Mouse (Mus musculus) intestine, embryonic 16.5 days (tissue): ENCODE data around the gene Lrat. TPM values are rescaled to one million over a fixed set of nuclear protein-coding genes. Genes with fewer than 3 reads are reported as not detected.

Experiments
- ATAC-seq: fragments of 200-750 bp; cut with Nextera tagmentation; 2 replicates; pipeline ENCODE4 v1.8.0; 2017; ENCODE audit warnings: moderate TSS enrichment, moderate library complexity
- H3K27ac ChIP-seq: fragments of 300-500 bp; sonication (generic); 2 replicates; pipeline ENCODE4 v1.5.1; 2014; ENCODE audit warnings: mild to moderate bottlenecking, low read length
- H3K27me3 ChIP-seq: fragments of 300-500 bp; sonication (generic); replicated peaks from 2 replicates; pipeline ENCODE4 v1.6.1; 2014; ENCODE audit warnings: low read length, control low read depth, mixed read lengths; ENCODE audit not compliant: control insufficient read depth, insufficient read depth
- H3K36me3 ChIP-seq: fragments of 300-500 bp; sonication (generic); 2 replicates; pipeline ENCODE4 v1.6.1; 2014; ENCODE audit warnings: low read length, control low read depth; ENCODE audit not compliant: control insufficient read depth, insufficient read depth
- H3K4me1 ChIP-seq: fragments of 300-500 bp; sonication (generic); 2 replicates; pipeline ENCODE4 v1.6.1; 2014; ENCODE audit warnings: low read length, control low read depth, mixed read lengths; ENCODE audit not compliant: control insufficient read depth, insufficient read depth
- H3K4me2 ChIP-seq: fragments of 300-500 bp; sonication (generic); 2 replicates; pipeline ENCODE4 v1.6.1; 2014; ENCODE audit warnings: low read depth, low read length, control low read depth
- H3K4me3 ChIP-seq: fragments of 300-500 bp; sonication (generic); 2 replicates; pipeline ENCODE4 v1.5.1; 2014; ENCODE audit warnings: mild to moderate bottlenecking, low read length
- H3K9ac ChIP-seq: fragments of 300-500 bp; sonication (generic); 2 replicates; pipeline ENCODE4 v1.6.1; 2014; ENCODE audit warnings: low read depth, low read length
- H3K9me3 ChIP-seq: fragments of 300-500 bp; sonication (generic); 2 replicates; pipeline ENCODE4 v1.6.1; 2016; ENCODE audit warnings: low read length, control low read depth; ENCODE audit not compliant: control insufficient read depth
- whole genome bisulfite sequencing: fragments of 180-500 bp; shearing (Covaris S2); extraction: QIAGEN DNeasy Blood & Tissue Kit; methylation state at CpG from one replicate; pipeline ENCODE4 v1.1.7; 2014; 5-methylcytosine and 5-hydroxymethylcytosine counted together
- polyA plus RNA-seq: library from polyadenylated mRNA; unstranded; fragments of >200 nt; fragmentation: Nextera tagmentation; extraction: Ambion mirVana; gene quantifications from 2 replicates; pipeline ENCODE4 v1.2.1, GENCODE M21; 2015

The Lrat gene
- polyA plus RNA-seq, 1 experiment from 2014 or later, result 14.2 TPM

GRCm38 (mm10) chr3:82904211-82904908 lies 587 bp upstream of the Lrat start:
- Histone ChIP-seq H3K27me3 (no peaks in the 10 kb centered on the region; the same call in 1 of the 2 replicates), H3K9ac (peak overlapping the region; percentile 58), H3K4me2 (peak overlapping the region; percentile 84), H3K9me3 (no peaks in the 10 kb centered on the region), H3K4me1 (no peaks in the 10 kb centered on the region; the same call in 1 of the 2 replicates), H3K36me3 (no peaks in the 10 kb centered on the region), H3K27ac (no peak overlapping the region), H3K4me3 (peak overlapping the region; percentile 56)
- WGBS, result 2% methylated on average over 31 of the region's 31 CpGs
- ATAC-seq, result peak; percentile 49

GRCm38 (mm10) chr3:82902757-82903612 lies 788 bp downstream of the Lrat start:
- WGBS, result 16% methylated on average over 20 of the region's 20 CpGs
- peak; percentile 86 for ATAC-seq
- no peaks in the 10 kb centered on the region; the same call in 1 of the 2 replicates for H3K27me3 ChIP-seq

GRCm38 (mm10) chr3:82888842-82889241 lies 14.9 kb downstream of the Lrat start:
- H3K4me3 ChIP-seq, result no peak overlapping the region
- H3K27me3 ChIP-seq, result no peaks in the 10 kb centered on the region
- H3K36me3 ChIP-seq, result no peaks in the 10 kb centered on the region
- H3K4me1 ChIP-seq, result no peaks in the 10 kb centered on the region
- no peak overlapping the region for H3K9ac ChIP-seq
- no peaks in the 10 kb centered on the region for H3K9me3 ChIP-seq
- ATAC-seq, result no peak
- 23% methylated on average over 2 of the region's 2 CpGs for WGBS
- no peak overlapping the region for H3K27ac ChIP-seq
- H3K4me2 ChIP-seq, result no peak overlapping the region

More at GRCm38 (mm10) chr3:82902757-82903612, 788 bp downstream of the Lrat start:
- Histone ChIP-seq H3K36me3 (no peaks in the 10 kb centered on the region), H3K4me1 (no peaks in the 10 kb centered on the region; the same call in 1 of the 2 replicates), H3K4me2 (peak overlapping the region; percentile 84), H3K9me3 (no peaks in the 10 kb centered on the region), H3K27ac (peak overlapping the region; percentile 57; the same call in 1 of the 2 replicates), H3K4me3 (peak overlapping the region; percentile 56), H3K9ac (peak overlapping the region; percentile 58)

GRCm38 (mm10) chr3:82877258-82877657 lies 26.5 kb downstream of the Lrat start:
- 7% methylated on average over 4 of the region's 4 CpGs for WGBS
- H3K27ac ChIP-seq, result no peak overlapping the region
- no peak overlapping the region for H3K4me2 ChIP-seq
- peaks cover 15% of the 10 kb centered on the region for H3K27me3 ChIP-seq
- no peak overlapping the region for H3K9ac ChIP-seq
- no peak overlapping the region for H3K4me3 ChIP-seq
- 0 out of 2 replicates have a peak, but pooled peaks cover 7% of the 10 kb centered on the region for H3K4me1 ChIP-seq
- no peak for ATAC-seq
- peaks cover 5% of the 10 kb centered on the region for H3K9me3 ChIP-seq
- H3K36me3 ChIP-seq, result no peaks in the 10 kb centered on the region

- WGBS, result 15% methylated on average over 36 of the region's 36 CpGs
- Histone ChIP-seq H3K4me3 (peak within 1 kb of the TSS; percentile 52), H3K27ac (no peak within 1 kb of the TSS), H3K4me2 (peak within 1 kb of the TSS; percentile 82), H3K4me1 (0 out of 2 replicates have a peak, but pooled peaks cover 7% of the 10 kb centered on the region), H3K36me3 (no peaks in the 10 kb centered on the region), H3K9me3 (peaks cover 5% of the 10 kb centered on the region), H3K27me3 (peaks cover 15% of the 10 kb centered on the region), H3K9ac (peak within 1 kb of the TSS; percentile 57)
- ATAC-seq, result peak; percentile 94
These were observed 27.4 kb downstream of the Lrat start, which contains the start of gene Rbm46 for GRCm38 (mm10) chr3:82876372-82876739. Gene Rbm46, minus strand, starts transcription at chr3:82876483.

DNA sequence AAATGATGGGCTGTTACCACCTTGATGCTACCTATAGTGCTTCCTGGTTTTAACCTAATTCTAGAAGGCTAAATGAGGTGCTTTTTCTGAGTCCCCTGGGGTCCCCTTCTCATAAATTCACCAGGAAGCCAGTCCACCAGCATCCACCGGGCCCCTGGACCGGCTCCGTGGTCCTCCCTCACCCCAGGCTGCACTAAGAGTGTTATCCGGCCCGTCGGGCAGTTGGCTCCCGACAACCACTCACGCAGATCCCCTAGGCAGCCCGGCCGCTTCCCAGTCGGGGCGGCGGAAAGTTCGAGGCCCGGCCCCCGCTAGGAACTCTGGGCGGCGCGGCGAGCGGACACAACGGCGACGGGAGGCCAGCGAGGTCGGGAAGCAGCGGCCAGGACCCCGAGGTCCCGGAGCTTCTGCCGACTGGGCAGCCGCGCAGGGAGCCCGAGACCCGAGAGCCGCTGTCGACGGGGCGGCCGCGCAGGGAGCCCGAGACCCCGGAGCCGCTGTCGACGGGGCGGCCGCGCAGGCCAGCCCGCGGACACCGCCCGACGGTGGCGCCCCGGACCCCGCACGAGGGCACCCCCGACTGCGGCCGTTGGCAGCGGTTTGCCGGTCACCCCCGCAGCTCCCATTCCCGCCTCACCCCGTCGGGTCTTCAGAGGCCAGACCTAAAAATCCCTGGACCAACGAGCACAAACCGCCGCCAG lies 28.0 kb downstream of the Lrat start:
- Histone ChIP-seq H3K9ac (peak overlapping the region; percentile 57), H3K4me1 (0 out of 2 replicates have a peak, but pooled peaks cover 7% of the 10 kb centered on the region), H3K27ac (no peak overlapping the region), H3K4me2 (peak overlapping the region; percentile 82), H3K9me3 (peaks cover 5% of the 10 kb centered on the region), H3K4me3 (peak overlapping the region; percentile 52), H3K36me3 (no peaks in the 10 kb centered on the region), H3K27me3 (peaks cover 15% of the 10 kb centered on the region)
- WGBS, result 23% methylated on average over 69 of the region's 69 CpGs
- ATAC-seq, result peak; percentile 45

GRCm38 (mm10) chr3:82857414-82858077 lies 46.2 kb downstream of the Lrat start:
- no peak for ATAC-seq
- no peaks in the 10 kb centered on the region for H3K9me3 ChIP-seq
- no peak overlapping the region for H3K9ac ChIP-seq
- H3K4me1 ChIP-seq, result no peaks in the 10 kb centered on the region
- H3K36me3 ChIP-seq, result no peaks in the 10 kb centered on the region
- H3K4me2 ChIP-seq, result no peak overlapping the region
- no peak overlapping the region for H3K27ac ChIP-seq
- no peaks in the 10 kb centered on the region for H3K27me3 ChIP-seq
- H3K4me3 ChIP-seq, result no peak overlapping the region
- 24% methylated on average over 4 of the region's 4 CpGs for WGBS
